Mouse (Mus musculus): ENCODE results near the gene Csde1. TPM values are rescaled to one million over a fixed set of nuclear protein-coding genes. Genes with fewer than 3 reads are reported as not detected.

The Csde1 gene
- polyA plus RNA-seq (2015; fragmentation: Nextera tagmentation; extraction: Ambion mirVana) = 199 and 245 TPM in 2 replicates

DNA sequence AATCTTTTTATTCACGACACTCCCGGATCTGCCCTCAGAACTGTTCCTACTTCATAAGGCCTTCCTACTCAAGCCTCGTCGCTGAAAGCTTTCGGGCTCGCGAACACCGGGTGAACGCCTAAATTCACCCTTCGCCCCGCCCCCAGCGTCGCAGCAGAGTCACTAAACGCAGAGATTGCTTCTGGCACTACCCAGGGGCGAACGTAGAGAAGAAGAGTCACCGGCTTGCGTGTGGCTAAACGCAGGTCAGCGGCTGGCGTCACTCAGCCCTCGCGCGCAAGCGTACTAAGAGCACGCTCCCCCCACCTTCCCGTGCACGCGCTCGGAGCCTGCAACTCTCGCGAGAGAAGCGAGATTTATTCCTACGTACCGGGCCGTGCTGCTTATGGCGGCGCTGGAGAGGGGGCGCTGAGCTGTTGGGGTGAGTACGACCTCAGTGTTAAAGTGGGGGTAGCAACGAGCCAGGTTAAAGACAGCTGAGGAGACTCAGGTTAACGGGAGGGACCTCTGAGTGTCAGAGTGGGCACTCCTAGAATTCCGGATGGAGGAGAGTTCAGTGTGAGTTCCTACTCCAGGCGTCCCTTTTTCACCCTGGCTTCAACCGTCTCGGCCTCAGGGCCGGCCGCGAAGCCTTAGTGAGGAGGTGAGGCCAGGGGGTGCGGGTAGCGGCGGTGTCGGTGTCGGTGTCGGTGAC lies at the start of gene Csde1:
TSS of gene Csde1 (plus strand) at position 178 of the 694 bp plus-strand sequence.

DNA sequence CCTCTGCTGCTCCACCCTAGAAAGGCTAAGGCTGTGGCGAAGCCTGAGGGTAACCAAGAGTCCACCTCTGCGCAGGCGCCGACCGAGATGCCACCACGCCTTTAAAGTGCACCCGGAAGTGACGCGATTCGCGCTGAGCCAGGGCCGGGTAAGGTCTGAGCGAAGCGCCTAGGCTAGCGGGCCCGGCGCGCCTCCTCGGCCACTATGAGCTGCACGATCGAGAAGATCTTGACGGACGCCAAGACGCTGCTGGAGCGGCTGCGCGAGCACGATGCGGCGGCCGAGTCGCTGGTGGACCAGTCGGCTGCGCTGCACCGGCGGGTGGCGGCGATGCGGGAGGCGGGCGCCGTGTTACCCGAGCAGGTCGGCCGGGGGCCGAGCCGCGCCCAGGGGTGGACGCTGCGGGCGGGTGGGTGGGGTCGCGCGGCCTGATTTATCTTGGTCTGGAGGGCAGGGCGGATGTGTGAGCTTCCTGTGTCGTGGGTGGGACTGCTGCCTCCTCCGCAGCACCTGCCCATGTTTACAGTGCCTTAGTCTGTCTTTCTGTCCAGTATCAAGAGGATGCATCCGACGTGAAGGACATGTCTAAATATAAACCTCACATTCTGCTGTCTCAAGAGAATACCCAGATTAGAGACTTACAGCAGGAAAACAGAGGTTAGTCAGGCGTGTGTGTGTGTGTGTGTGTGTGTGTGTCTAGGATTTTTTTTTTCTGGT lies 24.5 kb upstream of the Csde1 start, which contains the start of gene Sike1:
TSS of gene Sike1 (plus strand) at position 104 of the 717 bp plus-strand sequence.

DNA sequence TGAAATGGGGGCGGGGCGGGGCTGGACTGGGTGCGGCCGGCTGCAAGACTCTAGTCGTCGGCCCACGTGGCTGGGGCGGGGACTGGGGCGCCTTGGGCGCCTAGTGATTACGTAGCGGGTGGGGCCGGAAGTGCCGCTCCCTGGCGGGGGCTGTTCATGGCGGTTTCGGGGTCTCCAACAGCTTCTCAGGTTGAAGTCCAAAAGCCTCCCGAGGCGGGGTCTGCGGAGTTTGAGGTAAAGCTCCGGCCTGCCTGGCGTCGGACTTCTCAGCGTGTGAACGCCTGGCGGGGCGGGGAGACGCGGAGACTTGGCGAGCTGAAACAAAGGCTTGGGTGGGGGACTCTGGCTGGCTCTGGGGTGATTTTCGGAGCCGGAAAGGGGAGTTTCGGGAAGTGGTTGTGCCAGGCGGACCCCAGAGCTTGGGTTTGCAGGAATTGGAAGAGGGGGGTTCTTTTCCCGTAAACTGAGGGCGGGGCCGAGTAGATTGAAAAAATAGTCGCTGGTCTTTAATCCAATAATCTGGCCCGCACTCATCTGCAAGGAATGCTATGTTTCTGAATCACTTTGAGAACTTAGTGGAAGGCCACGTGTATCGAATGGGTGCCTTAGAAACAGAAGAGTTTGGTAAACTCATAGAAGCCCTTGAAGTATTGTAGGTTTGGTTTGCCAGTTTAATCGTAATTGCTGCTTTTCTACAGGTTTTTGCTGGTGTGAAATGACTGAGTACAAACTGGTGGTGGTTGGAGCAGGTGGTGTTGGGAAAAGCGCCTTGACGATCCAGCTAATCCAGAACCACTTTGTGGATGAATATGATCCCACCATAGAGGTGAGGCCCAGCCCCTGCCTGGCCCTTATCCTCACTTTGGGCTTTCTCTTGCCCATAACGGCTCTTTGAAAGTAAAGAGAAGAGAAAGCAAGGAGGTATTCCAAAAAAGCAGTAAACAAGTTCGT lies 38.3 kb downstream of the Csde1 start, which contains the start of gene Nras:
TSS of gene Nras (plus strand) at position 79 of the 951 bp plus-strand sequence.

DNA sequence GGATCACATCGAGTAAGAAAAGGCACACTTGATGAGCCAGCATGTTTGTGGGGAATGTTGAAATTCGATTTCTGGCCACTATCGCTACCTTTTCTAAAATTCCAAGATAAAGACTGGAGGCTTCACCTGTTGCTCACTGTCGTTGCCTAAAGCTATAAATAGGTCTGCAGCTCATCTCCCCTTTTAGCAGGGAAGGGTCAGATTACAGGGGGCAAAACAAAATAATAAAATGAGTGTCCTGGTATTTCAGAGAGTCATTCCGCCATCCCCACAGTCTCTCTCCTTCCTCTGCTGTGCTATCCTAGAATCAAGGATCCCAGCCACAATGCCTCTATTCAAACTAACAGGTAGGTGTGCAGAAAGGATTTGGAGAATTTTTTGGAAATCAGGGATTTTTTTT lies 53.5 kb downstream of the Csde1 start, which contains the start of gene Ampd1:
TSS of gene Ampd1 (plus strand) at position 244 of the 400 bp plus-strand sequence.

DNA sequence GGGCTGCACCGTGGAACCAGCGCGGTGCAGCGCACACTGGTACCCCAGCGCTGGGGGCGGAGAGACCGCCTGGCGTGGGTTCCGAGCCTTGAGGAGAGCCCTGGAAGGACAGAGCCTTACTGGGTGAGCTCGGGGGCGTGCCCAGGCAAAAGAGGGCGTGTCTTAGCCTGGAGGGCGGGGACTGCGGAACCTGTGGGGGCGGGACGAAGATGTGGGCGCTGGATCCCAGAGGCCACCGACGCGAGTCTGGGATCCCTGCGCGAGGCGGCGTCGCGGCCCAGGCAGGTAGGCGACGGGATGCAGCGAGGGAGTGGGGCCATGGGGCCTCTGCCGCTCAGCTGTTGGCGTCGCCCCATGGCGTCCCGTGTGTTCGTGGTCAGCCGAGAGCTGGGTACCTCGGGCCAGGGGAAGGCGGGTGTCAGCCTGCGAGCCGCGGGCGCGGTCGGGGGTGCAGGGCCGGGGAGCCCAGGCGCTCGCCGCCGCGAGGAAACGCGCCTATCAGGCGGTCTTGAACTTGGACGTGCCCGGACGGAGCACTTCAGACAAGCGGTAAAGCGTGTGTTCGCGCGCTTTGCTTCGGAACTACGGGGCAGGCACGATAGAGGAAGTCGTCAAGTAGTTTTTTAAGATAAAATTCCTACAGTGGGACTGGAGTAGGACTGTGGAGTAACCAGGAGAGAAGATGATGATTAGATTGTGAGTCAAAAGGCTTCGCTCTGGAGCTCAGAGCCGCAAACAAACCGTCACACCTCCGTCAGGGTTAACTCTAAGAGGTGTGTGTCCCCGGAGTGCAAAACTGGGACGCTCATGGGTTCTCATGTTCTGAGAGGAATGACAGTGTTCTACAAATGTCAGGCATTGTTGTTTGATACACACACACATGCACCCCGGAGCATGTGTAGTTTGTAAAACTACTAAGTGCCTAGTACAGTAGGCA lies 82.5 kb downstream of the Csde1 start, which contains the start of gene Dennd2c:
TSS of gene Dennd2c (plus strand) at position 151 of the 937 bp plus-strand sequence.

Other genes starting within 250 kb of the Csde1 start
- gene Tshb, start 237.7 kb upstream of the Csde1 start, polyA plus RNA-seq (2015; fragmentation: Nextera tagmentation; extraction: Ambion mirVana) = 0.16 and 0.22 TPM in 2 replicates
- not detected in 2 replicates for gene Sycp1, start 84.3 kb upstream of the Csde1 start, polyA plus RNA-seq (2015; fragmentation: Nextera tagmentation; extraction: Ambion mirVana)
- not detected in 2 replicates for gene Nr1h5, start 56.3 kb upstream of the Csde1 start, polyA plus RNA-seq (2015; fragmentation: Nextera tagmentation; extraction: Ambion mirVana)
- 56.1 and 74.6 TPM in 2 replicates for gene Sike1, start 24.7 kb upstream of the Csde1 start, polyA plus RNA-seq (2015; fragmentation: Nextera tagmentation; extraction: Ambion mirVana)
- 45.5 and 51.8 TPM in 2 replicates for gene Nras, start 37.9 kb downstream of the Csde1 start, polyA plus RNA-seq (2015; fragmentation: Nextera tagmentation; extraction: Ambion mirVana)
- gene Ampd1, start 53.6 kb downstream of the Csde1 start, polyA plus RNA-seq (2015; fragmentation: Nextera tagmentation; extraction: Ambion mirVana) = not detected in 2 replicates
- gene Dennd2c, start 82.2 kb downstream of the Csde1 start, polyA plus RNA-seq (2015; fragmentation: Nextera tagmentation; extraction: Ambion mirVana) = 2.3 and 2.9 TPM in 2 replicates
- gene Bcas2, start 151.2 kb downstream of the Csde1 start, polyA plus RNA-seq (2015; fragmentation: Nextera tagmentation; extraction: Ambion mirVana) = 77.0 and 92.2 TPM in 2 replicates

Data from urinary bladder, postnatal 0 days (tissue).